Mouse (Mus musculus): ENCODE results near the gene Fndc8. TPM values are rescaled to one million over a fixed set of nuclear protein-coding genes. Genes with fewer than 3 reads are reported as not detected.
A peak's percentile ranks its signal among the peaks of the same experiment; 100 is the strongest.
"Not testable (repeated sequence)": the region's sequence is repeated elsewhere in the genome, so short reads cannot be mapped to it uniquely, and the experiment has no call there.

Gene Fndc8
- polyA plus RNA-seq, 1 experiment from 2014 or later = not detected

- no peaks in the 10 kb centered on the region for H3K27me3 ChIP-seq (ENCODE audit: control insufficient read depth, insufficient read depth, low read length)
- 59% methylated on average over 10 of the region's 10 CpGs for WGBS
- ATAC-seq (ENCODE audit: low FRiP score, low TSS enrichment) (no peak), DNase-seq (ENCODE audit: low spot score) (no peak)
- H3K4me1 ChIP-seq (replicated peaks; ENCODE audit: control insufficient read depth, insufficient read depth) = peaks cover 3% of the 10 kb centered on the region
- peaks cover 12% of the 10 kb centered on the region for H3K36me3 ChIP-seq (ENCODE audit: control insufficient read depth, insufficient read depth, low read length)
- TF ChIP-seq CTCF (IDR thresholded peaks at IDR 0.05; ENCODE audit: low read depth) = no peak
- TF ChIP-seq EP300 (optimal IDR thresholded peaks at IDR 0.05) = no peak
- H3K4me2 ChIP-seq (replicated peaks; ENCODE audit: low read depth) = peak overlapping the region; percentile 87
- peak overlapping the region; percentile 18; the same call in 1 of the 2 replicates for H3K9ac ChIP-seq (ENCODE audit: low read length)
- no peak overlapping the region for H3K27ac ChIP-seq (replicated peaks)
- no peaks in the 10 kb centered on the region for H3K9me3 ChIP-seq (ENCODE audit: control insufficient read depth, low read length)
- H3K4me3 ChIP-seq (ENCODE audit: low read depth, low read length) = no peak overlapping the region
Measured at GRCm38 (mm10) chr11:82908608-82908989, 16.7 kb downstream of the Fndc8 start.

DNA sequence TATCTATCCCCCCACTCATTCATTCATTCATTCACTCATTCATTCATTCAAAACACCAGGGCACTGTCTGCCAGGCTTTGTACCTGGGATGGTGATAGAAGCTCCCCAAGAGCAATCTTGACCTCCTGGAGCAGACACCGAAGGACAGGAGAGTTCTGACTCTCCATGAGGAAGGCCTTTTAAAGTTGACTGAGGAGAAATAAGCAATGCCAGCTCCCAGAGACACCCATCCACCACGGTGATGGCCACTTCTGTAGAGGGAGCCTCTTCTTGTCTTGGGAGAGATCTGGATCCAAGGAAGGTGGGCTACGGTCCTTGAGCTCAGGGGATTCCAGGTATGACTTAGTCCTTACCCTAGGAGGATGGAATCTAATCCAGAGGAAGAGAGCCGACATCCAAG is 18.3 kb downstream of the Fndc8 start, which contains the start of gene Unc45b:
Gene Unc45b, plus strand, starts transcription at position 301 of the 400 bp plus-strand sequence.
- DNase-seq (ENCODE audit: low spot score) (no peak), ATAC-seq (ENCODE audit: low FRiP score, low TSS enrichment) (no peak)
- Histone ChIP-seq H3K36me3 (ENCODE audit: control insufficient read depth, insufficient read depth, low read length) (no peaks in the 10 kb centered on the region; the same call in 1 of the 2 replicates), H3K27ac (replicated peaks) (no peak within 1 kb of the TSS), H3K4me1 (replicated peaks; ENCODE audit: control insufficient read depth, insufficient read depth) (peaks cover 3% of the 10 kb centered on the region), H3K9me3 (ENCODE audit: control insufficient read depth, low read length) (no peaks in the 10 kb centered on the region), H3K9ac (ENCODE audit: low read length) (no peak within 1 kb of the TSS), H3K4me3 (ENCODE audit: low read depth, low read length) (no peak within 1 kb of the TSS), H3K4me2 (replicated peaks; ENCODE audit: low read depth) (no peak within 1 kb of the TSS), H3K27me3 (ENCODE audit: control insufficient read depth, insufficient read depth, low read length) (no peaks in the 10 kb centered on the region)
- 74% methylated on average over 4 of the region's 4 CpGs for WGBS
- TF ChIP-seq EP300 (optimal IDR thresholded peaks at IDR 0.05) (no peak), CTCF (IDR thresholded peaks at IDR 0.05; ENCODE audit: low read depth) (no peak)

DNA sequence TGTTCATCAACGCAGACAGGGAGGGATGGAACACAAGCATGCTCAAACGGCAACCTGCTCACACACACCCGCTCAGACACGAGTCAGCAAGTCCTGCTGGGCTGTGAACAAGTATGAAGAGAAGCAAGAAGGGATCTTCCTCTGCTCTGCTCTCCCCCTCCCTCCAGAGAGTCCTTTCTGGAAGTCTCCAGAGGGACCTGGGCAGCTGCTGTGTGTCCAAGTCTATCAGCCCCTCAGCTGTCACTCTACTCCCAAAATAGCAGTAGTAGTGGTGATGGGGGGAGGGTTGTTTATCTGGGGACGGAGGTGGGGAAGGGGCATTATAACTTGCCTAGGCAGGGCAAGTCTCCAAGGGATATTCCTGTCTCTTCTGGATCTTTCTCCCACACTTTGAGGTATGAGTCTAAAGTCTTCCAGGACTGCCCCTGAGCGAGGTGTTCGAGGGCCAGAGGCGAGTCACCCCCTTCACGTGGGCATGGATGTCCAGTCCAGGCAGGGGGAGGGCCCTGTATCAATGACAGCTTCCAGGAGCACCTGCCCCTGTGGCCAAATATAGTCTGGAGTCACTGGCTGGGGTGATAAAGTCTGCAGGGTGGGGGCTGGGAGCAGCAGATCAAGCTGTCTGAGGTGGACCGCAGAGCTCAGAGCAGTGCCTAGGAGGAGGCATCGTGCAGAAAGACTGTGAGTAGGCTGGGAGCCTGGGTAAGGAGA is 18.9 kb downstream of the Fndc8 start:
- Histone ChIP-seq H3K36me3 (ENCODE audit: control insufficient read depth, insufficient read depth, low read length) (no peaks in the 10 kb centered on the region), H3K9ac (ENCODE audit: low read length) (no peak overlapping the region), H3K27me3 (ENCODE audit: control insufficient read depth, insufficient read depth, low read length) (no peaks in the 10 kb centered on the region), H3K4me3 (ENCODE audit: low read depth, low read length) (no peak overlapping the region), H3K9me3 (ENCODE audit: control insufficient read depth, low read length) (no peaks in the 10 kb centered on the region), H3K27ac (replicated peaks) (no peak overlapping the region), H3K4me2 (replicated peaks; ENCODE audit: low read depth) (no peak overlapping the region), H3K4me1 (replicated peaks; ENCODE audit: control insufficient read depth, insufficient read depth) (peaks cover 3% of the 10 kb centered on the region)
- 72% methylated on average over 11 of the region's 11 CpGs for WGBS
- no peak for ATAC-seq (ENCODE audit: low FRiP score, low TSS enrichment)
- no peak for DNase-seq (ENCODE audit: low spot score)
- TF ChIP-seq EP300 (optimal IDR thresholded peaks at IDR 0.05) = no peak
- no peak for TF ChIP-seq CTCF (IDR thresholded peaks at IDR 0.05; ENCODE audit: low read depth)

- no peaks in the 10 kb centered on the region for H3K36me3 ChIP-seq (ENCODE audit: control insufficient read depth, insufficient read depth, low read length)
- WGBS = 6% methylated on average over 16 of the region's 16 CpGs
- DNase-seq (ENCODE audit: low spot score) (peak; percentile 80), ATAC-seq (ENCODE audit: low FRiP score, low TSS enrichment) (no peak)
- TF ChIP-seq EP300 (optimal IDR thresholded peaks at IDR 0.05) = no peak
- TF ChIP-seq CTCF (IDR thresholded peaks at IDR 0.05; ENCODE audit: low read depth) = peak; percentile 99
- H3K4me1 ChIP-seq (replicated peaks; ENCODE audit: control insufficient read depth, insufficient read depth) = no peaks in the 10 kb centered on the region
- no peak overlapping the region for H3K27ac ChIP-seq (replicated peaks)
- H3K9ac ChIP-seq (ENCODE audit: low read length) = no peak overlapping the region
- no peak overlapping the region for H3K4me3 ChIP-seq (ENCODE audit: low read depth, low read length)
- no peaks in the 10 kb centered on the region for H3K27me3 ChIP-seq (ENCODE audit: control insufficient read depth, insufficient read depth, low read length)
- no peaks in the 10 kb centered on the region for H3K9me3 ChIP-seq (ENCODE audit: control insufficient read depth, low read length)
- H3K4me2 ChIP-seq (replicated peaks; ENCODE audit: low read depth) = peak overlapping the region; percentile 42
Measured at GRCm38 (mm10) chr11:82914711-82915352, 22.9 kb downstream of the Fndc8 start.

DNA sequence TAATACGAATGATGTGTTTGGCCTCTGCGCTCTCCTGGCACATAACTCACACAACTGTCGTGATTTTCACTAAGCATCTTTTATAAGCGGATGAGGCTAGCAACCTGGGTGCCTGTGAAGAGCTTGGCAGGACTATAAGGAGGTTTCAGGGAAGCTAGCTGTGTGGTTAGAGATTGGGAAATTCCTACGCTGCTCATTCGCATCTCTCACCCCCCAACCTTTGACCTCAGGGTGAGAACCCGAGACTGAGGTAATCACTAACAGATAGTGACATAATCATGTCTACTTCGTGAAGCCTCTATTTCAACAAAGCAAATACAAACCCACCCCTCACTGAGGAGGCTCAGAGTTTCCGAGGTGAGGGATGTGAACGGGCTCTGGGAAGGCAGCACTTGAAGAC is 28.8 kb downstream of the Fndc8 start:
- WGBS = 42% methylated on average over 10 of the region's 10 CpGs
- DNase-seq (ENCODE audit: low spot score) = no peak
- H3K4me2 ChIP-seq (replicated peaks; ENCODE audit: low read depth) = no peak overlapping the region
- H3K27me3 ChIP-seq (ENCODE audit: control insufficient read depth, insufficient read depth, low read length) = no peaks in the 10 kb centered on the region
- no peak overlapping the region for H3K4me3 ChIP-seq (ENCODE audit: low read depth, low read length)
- no peaks in the 10 kb centered on the region for H3K9me3 ChIP-seq (ENCODE audit: control insufficient read depth, low read length)
- H3K36me3 ChIP-seq (ENCODE audit: control insufficient read depth, insufficient read depth, low read length) = no peaks in the 10 kb centered on the region
- H3K9ac ChIP-seq (ENCODE audit: low read length) = no peak overlapping the region
- ATAC-seq (ENCODE audit: low FRiP score, low TSS enrichment) = no peak
- H3K4me1 ChIP-seq (replicated peaks; ENCODE audit: control insufficient read depth, insufficient read depth) = no peaks in the 10 kb centered on the region
- no peak overlapping the region for H3K27ac ChIP-seq (replicated peaks)
- TF ChIP-seq EP300 (optimal IDR thresholded peaks at IDR 0.05) (no peak), CTCF (IDR thresholded peaks at IDR 0.05; ENCODE audit: low read depth) (no peak)

DNA sequence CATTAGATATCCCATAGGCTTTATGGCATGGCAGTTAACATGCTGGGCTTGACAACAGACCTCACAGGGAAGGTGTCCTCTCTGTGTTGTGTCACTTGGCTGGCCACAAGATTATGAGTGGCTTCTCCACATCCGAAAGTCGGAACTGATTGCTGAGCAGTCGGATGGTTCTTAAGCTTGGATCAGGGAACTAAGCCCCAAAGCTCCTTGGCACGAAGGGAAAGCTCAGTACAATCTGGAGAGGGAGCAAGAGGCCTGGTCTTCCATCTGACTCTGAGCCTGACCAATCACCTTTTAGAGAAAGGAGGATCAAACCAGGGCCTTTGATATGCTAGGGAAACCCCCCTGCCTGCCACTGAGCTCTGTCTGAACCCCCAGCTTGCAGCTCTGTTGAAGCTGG is 29.8 kb downstream of the Fndc8 start:
- WGBS = 66% methylated on average over 4 of the region's 4 CpGs
- Histone ChIP-seq H3K9me3 (ENCODE audit: control insufficient read depth, low read length) (no peaks in the 10 kb centered on the region), H3K4me3 (ENCODE audit: low read depth, low read length) (no peak overlapping the region), H3K27me3 (ENCODE audit: control insufficient read depth, insufficient read depth, low read length) (no peaks in the 10 kb centered on the region), H3K36me3 (ENCODE audit: control insufficient read depth, insufficient read depth, low read length) (no peaks in the 10 kb centered on the region), H3K27ac (replicated peaks) (no peak overlapping the region), H3K4me1 (replicated peaks; ENCODE audit: control insufficient read depth, insufficient read depth) (no peaks in the 10 kb centered on the region), H3K4me2 (replicated peaks; ENCODE audit: low read depth) (no peak overlapping the region), H3K9ac (ENCODE audit: low read length) (no peak overlapping the region)
- no peak for ATAC-seq (ENCODE audit: low FRiP score, low TSS enrichment)
- TF ChIP-seq EP300 (optimal IDR thresholded peaks at IDR 0.05) (no peak), CTCF (IDR thresholded peaks at IDR 0.05; ENCODE audit: low read depth) (no peak)
- DNase-seq (ENCODE audit: low spot score) = no peak

- not testable (repeated sequence) for H3K9me3 ChIP-seq (ENCODE audit: control insufficient read depth, low read length); H3K36me3 ChIP-seq (ENCODE audit: control insufficient read depth, insufficient read depth, low read length); H3K9ac ChIP-seq (ENCODE audit: low read length); H3K27me3 ChIP-seq (ENCODE audit: control insufficient read depth, insufficient read depth, low read length); H3K4me2 ChIP-seq (replicated peaks; ENCODE audit: low read depth); ATAC-seq (ENCODE audit: low FRiP score, low TSS enrichment); DNase-seq (ENCODE audit: low spot score); H3K4me1 ChIP-seq (replicated peaks; ENCODE audit: control insufficient read depth, insufficient read depth); H3K27ac ChIP-seq (replicated peaks); H3K4me3 ChIP-seq (ENCODE audit: low read depth, low read length)
- WGBS = 60% methylated on average over 6 of the region's 6 CpGs
Measured at GRCm38 (mm10) chr11:82923910-82924309, 32.0 kb downstream of the Fndc8 start.
